Mouse (Mus musculus): ENCODE measurements around the gene Tmem179.

The Tmem179 gene

GRCm38 (mm10) chr12:112462423-112462822 is 54.1 kb downstream of the Tmem179 start:
- no peak for DNase-seq

- DNase-seq, result peak in 1 of 2 experiments; percentile 66
Observed at GRCm38 (mm10) chr12:112457839-112458238, 58.7 kb downstream of the Tmem179 start.

GRCm38 (mm10) chr12:112456144-112456713 is 60.3 kb downstream of the Tmem179 start:
- peak; percentile 42 to 58 for DNase-seq

GRCm38 (mm10) chr12:112451826-112452225 is 64.7 kb downstream of the Tmem179 start:
- no peak for DNase-seq

GRCm38 (mm10) chr12:112451381-112451780 is 65.2 kb downstream of the Tmem179 start:
- DNase-seq, result no peak

- peak; percentile 59 to 61 for DNase-seq
Observed at GRCm38 (mm10) chr12:112450883-112451282, 65.7 kb downstream of the Tmem179 start.
